Mouse (Mus musculus) ZHBTc4 (cell line): Measurements from ENCODE around the gene Eif3c.

Experiments
- DNase-seq: peaks from one replicate; pipeline ENCODE4 v3.0.0-alpha.2; 2011; ENCODE audit warnings: low read depth, low spot score

Eif3c gene

GRCm38 (mm10) chr7:126554796-126555195 lies 11.4 kb downstream of the Eif3c start:
- DNase-seq, result no peak

- no peak for DNase-seq
Observed at GRCm38 (mm10) chr7:126545631-126546030, 20.6 kb downstream of the Eif3c start.

GRCm38 (mm10) chr7:126541661-126542060 lies 24.6 kb downstream of the Eif3c start:
- no peak for DNase-seq

GRCm38 (mm10) chr7:126537820-126538585 lies 28.2 kb downstream of the Eif3c start:
- peak; percentile 74 for DNase-seq

GRCm38 (mm10) chr7:126536466-126536865 lies 29.7 kb downstream of the Eif3c start:
- DNase-seq, result no peak

GRCm38 (mm10) chr7:126535766-126536165 lies 30.4 kb downstream of the Eif3c start:
- DNase-seq, result peak; percentile 40

GRCm38 (mm10) chr7:126533434-126533833 lies 32.8 kb downstream of the Eif3c start:
- no peak for DNase-seq

- peak; percentile 69 for DNase-seq
Observed at GRCm38 (mm10) chr7:126528166-126528577, 38.0 kb downstream of the Eif3c start.

- DNase-seq, result no peak
Observed at GRCm38 (mm10) chr7:126523316-126523715, 42.9 kb downstream of the Eif3c start.

- DNase-seq, result no peak
Observed at GRCm38 (mm10) chr7:126519513-126519912, 46.7 kb downstream of the Eif3c start.

- DNase-seq, result no peak
Observed at GRCm38 (mm10) chr7:126518261-126518941, 47.8 kb downstream of the Eif3c start.

GRCm38 (mm10) chr7:126511287-126511686 lies 54.9 kb downstream of the Eif3c start:
- DNase-seq, result no peak

GRCm38 (mm10) chr7:126507126-126507778 lies 59.0 kb downstream of the Eif3c start:
- no peak for DNase-seq

- DNase-seq, result peak; percentile 45
Observed at GRCm38 (mm10) chr7:126504913-126505312, 61.3 kb downstream of the Eif3c start.

GRCm38 (mm10) chr7:126503273-126503878 lies 62.8 kb downstream of the Eif3c start, which contains the start of gene Atxn2l:
TSS of gene Atxn2l (minus strand) at chr7:126503437.
- DNase-seq, result peak; percentile 100

GRCm38 (mm10) chr7:126502751-126503150 lies 63.5 kb downstream of the Eif3c start:
- DNase-seq, result no peak

GRCm38 (mm10) chr7:126502023-126502741 lies 64.0 kb downstream of the Eif3c start:
- DNase-seq, result peak; percentile 99

GRCm38 (mm10) chr7:126501684-126502022 lies 64.6 kb downstream of the Eif3c start:
- no peak for DNase-seq

GRCm38 (mm10) chr7:126499416-126499815 lies 66.8 kb downstream of the Eif3c start:
- no peak for DNase-seq

GRCm38 (mm10) chr7:126497966-126498365 lies 68.2 kb downstream of the Eif3c start:
- no peak for DNase-seq

- no peak for DNase-seq
Observed at GRCm38 (mm10) chr7:126496475-126496874, 69.7 kb downstream of the Eif3c start.
